Mouse (Mus musculus): Measurements from ENCODE around the gene Ppy.

Ppy gene

DNA sequence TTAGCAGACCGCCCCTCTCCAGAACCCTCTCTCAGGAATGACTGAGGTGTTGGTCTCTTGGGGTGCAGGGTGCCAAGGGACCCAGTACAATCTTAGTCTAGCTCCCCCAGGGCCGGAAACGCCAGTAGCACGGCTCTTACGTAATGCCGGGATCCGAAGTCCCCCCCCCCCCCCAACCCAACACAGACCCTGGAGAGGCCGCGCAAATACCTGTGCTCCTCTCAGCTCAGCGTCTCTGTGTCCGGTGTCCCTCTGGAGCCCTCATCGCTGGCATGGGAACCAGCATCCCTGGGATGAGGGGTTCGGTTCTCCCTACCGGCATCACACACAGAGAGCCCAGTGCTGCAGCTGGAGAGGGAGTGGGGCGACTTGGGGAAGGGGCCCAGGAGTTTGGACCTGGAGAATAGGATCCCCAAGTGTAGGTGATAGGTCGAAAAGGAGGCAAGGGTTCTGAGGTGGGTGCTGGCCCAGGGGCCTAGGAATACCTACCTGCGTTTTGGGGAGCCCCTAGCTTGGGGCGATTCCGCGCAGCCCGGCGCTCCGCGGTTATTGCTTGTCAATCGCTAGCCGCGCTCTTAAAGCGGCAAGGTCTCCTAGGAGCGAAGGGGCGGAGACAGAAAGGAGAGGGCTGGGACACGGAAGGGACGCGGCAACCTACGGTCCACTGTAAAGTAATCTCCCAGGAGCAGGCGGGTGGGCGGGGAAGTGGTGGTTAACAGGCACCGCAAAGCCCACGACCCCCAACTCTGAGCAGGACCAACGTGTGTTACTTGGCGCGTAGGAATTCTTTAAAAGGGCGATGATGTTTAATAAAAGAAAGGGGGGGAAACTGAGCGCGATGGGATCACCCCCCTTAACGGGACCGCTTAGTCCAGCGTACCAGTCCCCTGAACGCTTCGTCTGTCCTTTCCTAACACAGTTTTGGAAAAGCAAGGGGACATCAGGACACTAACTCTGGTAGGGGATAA is 12.9 kb downstream of the Ppy start, which contains the start of gene Mpp2:
Mpp2 (minus strand) TSS at position 585 of the 968 bp plus-strand sequence.
- peak; percentile 86 for DNase-seq (ENCODE audit: low read depth)

DNA sequence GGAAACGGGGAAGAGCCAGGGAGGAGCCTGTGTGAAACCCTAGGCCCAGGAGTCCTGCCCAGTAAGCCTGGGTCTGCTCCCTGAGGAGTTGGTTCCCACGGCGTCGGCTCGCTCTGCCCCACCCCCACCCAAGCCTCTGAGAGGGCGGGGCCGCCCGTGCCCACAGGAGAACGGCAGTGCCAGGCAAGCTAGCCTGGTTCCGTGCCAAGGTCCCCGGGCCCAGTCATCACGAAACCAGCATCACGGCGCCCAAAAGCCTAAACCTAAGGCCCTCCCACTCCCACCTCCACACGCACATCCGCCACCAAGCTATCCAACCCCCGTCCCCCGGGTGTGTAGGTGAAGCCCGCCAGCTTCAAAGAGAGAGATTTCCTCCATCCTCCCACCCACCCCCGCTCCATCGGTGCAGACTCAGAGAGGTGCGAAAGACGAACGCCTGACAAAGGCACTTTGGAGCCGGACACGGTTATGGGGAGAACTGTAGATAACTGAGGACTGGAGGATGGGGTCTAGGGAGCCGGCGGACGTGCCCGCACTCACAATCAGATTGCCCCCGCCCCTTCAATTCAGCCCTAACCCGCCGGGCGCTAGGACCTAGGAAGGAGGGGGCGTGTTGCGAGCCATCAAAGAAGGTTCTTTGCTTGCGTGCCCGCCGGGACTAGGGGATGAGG is 13.9 kb downstream of the Ppy start:
- no peak for DNase-seq (ENCODE audit: low read depth)

- no peak for DNase-seq (ENCODE audit: low read depth)
Measured at GRCm38 (mm10) chr11:102086331-102086730, 14.8 kb downstream of the Ppy start.

- no peak for DNase-seq (ENCODE audit: low read depth)
Measured at GRCm38 (mm10) chr11:102084159-102084558, 17.0 kb downstream of the Ppy start.

- DNase-seq (ENCODE audit: low read depth): no peak
Measured at GRCm38 (mm10) chr11:102083193-102083592, 17.9 kb downstream of the Ppy start.

DNA sequence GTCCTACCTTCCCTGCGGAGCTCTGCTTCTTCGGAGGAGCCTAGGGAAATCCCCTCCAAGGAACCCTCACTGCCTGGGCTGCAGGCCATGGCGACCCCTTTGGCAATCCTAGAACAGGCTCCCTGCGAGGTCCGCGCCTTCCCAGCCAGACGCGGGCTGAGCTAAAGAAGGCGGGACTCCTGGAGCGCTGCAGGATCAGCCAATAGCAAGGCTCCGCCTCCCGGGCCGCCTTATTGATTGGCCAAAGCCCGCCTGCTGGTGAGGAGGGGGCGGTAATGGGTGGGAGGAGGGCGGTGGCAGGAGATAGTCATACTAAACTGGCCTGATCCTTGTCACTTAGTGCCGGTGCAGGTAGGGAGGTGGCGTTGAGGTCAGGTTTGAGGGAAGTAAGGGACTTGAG is 18.8 kb downstream of the Ppy start:
- DNase-seq (ENCODE audit: low read depth): no peak

DNA sequence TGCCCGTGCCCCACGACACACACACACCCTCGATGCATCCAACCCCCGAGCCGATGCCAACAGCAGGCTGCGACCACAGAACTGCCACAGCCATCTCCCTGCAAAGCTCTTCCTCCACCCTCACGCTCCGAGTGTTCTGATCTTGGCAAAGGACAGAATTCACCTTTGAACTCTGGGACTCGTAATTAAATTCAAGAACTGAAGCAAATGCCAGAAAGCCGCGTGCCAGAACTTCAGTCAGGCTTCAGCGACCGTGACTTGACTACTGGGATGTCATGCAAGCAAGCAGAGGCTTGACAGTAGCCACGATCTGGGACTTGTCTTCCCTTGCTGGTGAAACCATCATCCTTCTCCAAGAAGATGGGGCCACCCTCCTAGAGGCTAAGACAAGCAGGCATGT is 27.4 kb downstream of the Ppy start:
- DNase-seq (ENCODE audit: low read depth): no peak

DNA sequence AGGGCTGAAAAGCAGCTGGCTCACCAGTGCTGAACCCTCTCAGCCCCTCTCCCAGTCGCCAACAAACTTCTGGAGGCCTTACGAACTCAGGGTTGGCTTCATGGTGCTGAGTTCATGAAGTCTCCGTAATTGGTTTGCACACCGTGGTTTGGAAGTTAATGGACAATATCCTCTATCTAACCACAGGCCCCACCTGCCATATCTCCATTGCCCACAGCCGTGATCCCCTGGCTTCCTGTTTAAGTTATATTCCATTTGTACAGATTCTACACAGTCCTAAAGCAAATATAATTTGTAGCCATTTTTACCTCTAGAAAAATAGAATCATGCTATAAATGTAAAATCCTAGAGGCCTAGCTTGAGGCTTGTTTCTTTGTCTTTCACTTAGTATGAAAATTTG is 28.4 kb downstream of the Ppy start:
- DNase-seq (ENCODE audit: low read depth): no peak

- DNase-seq (ENCODE audit: low read depth): no peak
Measured at GRCm38 (mm10) chr11:102070426-102070825, 30.7 kb downstream of the Ppy start.

DNA sequence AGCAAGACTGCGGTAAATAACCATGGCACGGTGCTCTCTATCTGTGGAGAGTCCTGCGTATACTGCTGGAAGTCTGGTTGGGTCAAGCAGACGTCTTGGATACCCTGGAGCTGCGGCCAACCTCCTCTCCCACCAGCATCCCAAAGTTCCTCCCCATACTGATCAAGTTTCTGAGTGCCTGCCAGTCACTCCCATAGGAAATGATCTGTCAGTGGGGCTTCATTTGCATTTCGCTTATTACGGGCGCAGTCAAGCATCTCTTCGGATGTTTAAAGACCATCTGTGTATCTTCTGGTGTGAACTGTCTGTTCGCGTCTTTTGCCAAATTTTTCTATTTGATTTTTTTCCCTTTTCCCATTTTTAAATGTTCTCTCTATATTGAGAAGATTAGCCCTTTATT is 31.5 kb downstream of the Ppy start:
- DNase-seq (ENCODE audit: low read depth): no peak

GRCm38 (mm10) chr11:102068969-102069368 is 32.1 kb downstream of the Ppy start:
- no peak for DNase-seq (ENCODE audit: low read depth)

- DNase-seq (ENCODE audit: low read depth): no peak
Measured at GRCm38 (mm10) chr11:102063076-102063475, 38.0 kb downstream of the Ppy start.

DNA sequence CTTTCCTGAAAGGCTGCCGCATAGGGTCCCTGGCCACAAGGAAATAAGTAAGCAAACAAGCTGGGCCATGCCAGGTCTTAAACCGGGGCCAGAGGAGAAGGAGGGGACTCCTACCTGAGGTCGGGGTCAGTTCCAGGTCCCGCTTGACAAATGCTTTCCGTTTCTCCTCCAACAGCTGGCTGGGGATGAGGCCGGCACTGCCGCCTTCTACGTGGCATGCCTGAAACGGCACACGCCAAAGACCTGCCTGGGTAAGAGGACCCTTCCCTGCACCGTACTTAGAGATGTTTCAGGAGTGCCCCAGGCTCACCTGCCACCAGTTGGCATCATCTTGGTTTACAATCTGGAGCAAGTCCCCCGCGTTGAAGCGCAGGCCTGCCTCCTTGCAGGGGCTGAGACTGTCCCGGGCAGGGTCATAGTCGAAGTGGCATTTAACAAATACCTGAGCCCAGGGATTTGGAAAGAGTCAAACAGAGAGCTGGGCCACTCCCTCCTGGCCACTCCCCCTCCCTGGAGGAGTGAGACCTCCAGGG is 39.1 kb downstream of the Ppy start:
- no peak for DNase-seq (ENCODE audit: low read depth)

DNA sequence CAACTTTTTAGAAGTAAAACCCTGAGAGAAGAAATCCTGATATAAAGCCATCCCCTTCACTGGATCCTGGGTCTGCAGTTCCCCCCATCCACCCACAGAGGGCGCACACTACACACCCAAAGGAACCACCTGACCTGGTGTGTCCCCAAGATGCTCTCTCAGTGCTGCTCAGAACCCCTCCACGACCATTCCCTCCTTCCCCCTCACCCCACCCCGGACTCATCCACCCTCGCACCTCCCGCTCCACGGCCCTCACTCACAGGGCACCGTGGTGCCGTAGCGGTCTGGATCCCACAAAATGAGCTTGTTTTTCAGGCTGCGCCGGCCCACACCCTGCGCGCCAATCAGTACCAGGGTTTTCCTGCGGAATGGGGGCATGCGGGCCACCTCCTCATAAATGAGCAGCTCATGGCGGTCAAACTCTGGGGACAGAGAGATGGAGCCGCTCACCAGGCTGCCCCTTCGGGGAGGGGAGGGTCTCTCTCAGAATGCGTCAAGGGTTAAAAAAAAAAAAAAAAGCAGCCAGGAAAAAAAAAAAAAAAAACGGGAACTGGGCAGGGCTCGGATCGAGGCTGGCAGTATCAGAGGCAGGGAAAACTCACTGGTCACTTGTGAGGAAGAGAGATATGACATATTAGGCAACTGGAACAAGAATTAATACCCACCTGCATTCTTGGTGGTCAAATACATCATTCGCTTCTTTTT is 39.7 kb downstream of the Ppy start:
- peak; percentile 73 for DNase-seq (ENCODE audit: low read depth)

DNA sequence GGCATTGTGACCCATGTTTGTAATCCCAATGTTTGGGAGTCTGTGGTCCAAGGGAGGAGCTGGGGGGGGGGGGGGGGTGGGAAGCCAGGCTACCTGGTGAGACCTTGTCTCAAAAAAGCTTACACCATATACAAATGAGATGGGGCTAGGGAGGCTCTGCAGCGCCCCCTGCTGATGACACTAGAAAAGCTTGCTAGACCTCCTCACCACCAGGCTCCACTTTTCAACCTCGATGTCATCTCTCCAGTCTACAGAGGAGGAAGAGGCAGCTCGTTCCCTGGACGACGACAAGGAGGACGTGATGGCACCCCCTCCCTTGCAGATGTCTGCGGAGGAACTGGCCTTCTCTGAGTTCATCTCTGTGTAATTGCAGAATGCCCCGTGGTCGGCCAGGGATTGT is 47.3 kb downstream of the Ppy start:
- peak; percentile 51 for DNase-seq (ENCODE audit: low read depth)

- DNase-seq (ENCODE audit: low read depth): no peak
Measured at GRCm38 (mm10) chr11:102053183-102053582, 47.9 kb downstream of the Ppy start.

DNA sequence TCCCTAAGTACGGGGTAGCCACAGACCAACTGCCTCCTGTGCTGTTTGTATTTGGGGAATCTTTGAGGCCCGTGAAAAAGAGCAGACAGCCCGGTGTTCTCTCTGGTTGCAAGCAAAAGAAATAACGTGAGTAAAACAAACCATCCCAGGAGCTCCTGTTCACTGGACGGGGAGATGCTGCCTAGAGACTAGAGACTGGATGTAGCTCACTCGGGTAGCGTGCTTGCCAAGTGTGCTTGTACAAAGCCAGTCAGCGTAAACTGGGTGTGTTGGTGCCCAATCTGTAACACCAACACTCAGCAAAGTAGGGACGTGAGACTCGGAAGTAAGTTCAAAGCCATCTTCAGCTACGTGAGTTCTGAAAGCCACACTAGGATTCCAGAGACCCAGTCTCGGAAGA is 48.4 kb downstream of the Ppy start:
- no peak for DNase-seq (ENCODE audit: low read depth)

DNA sequence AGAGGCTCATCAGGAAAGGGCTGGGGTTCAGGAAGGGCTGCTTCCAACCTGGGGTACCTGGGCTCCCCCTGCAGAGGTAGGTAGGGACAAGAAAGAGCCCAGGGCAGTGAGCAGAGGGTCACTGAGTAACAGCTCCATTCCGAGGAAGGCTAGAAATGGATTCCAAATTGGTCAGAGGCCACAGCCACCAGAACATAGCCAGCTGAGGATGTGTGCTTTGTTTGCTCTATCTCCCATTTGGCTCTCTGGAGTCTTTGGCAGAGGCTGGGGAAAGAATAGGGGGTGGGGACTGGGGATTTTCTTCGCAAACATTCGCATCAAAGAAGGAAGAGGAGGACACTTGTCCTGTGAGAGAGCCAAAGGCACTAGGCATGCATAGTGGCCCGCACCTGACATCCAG is 49.2 kb downstream of the Ppy start:
- DNase-seq (ENCODE audit: low read depth): no peak

- no peak for DNase-seq (ENCODE audit: low read depth)
Measured at GRCm38 (mm10) chr11:102051541-102051940, 49.6 kb downstream of the Ppy start.

Measured in c-Kit-positive CD71-positive TER-119-negative erythroid progenitor cells, embryonic 14.5 days (primary cell).